Mouse (Mus musculus): Measurements from ENCODE around the gene Abraxas2. TPM values are rescaled to one million over a fixed set of nuclear protein-coding genes. Genes with fewer than 3 reads are reported as not detected.

Abraxas2 gene
- total RNA-seq, 2 experiments from 2014 or later, result 35.8 to 36.1 TPM

- DNase-seq, result no peak
These were observed 38.2 kb downstream of the Abraxas2 start for GRCm38 (mm10) chr7:132897258-132897657.

GRCm38 (mm10) chr7:132898234-132898633 is 39.2 kb downstream of the Abraxas2 start:
- DNase-seq, result peak in 1 of 2 experiments; percentile 19

DNA sequence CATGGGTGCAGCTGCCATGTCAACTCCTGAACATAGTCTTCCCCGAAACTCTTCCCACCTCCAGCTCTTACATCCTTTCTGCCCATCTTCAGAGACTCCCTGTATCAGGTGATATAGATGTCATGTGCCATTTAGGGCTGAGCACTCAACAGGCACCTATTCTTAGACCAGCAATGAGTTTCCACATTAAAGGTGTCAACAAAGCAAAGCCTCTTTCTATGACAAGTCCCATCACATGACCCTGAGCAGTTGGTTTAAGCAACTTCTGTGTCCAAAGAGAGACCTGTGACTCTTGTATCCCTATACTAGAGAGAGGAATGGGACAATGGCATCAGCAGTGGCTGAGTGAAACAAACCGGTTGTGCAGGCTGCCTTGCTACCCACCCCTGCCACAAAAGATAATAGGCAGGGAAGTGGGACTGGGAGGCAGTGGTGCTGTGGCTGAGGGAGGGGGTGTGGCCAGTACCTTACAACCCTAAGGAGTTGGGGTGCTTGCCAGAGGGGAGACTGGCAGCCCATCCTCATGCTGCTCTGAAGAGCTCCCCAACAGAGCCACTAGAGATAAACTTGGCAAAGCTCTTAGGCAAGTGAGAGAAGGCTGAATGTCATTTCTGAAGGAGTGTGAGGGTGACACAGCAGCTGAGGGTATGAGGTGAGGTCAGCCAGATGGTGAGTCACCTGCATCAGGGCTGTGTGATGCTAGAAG is 42.0 kb downstream of the Abraxas2 start:
- peak; percentile 53 to 54 for DNase-seq

GRCm38 (mm10) chr7:132903796-132904195 is 44.8 kb downstream of the Abraxas2 start:
- no peak for DNase-seq

DNA sequence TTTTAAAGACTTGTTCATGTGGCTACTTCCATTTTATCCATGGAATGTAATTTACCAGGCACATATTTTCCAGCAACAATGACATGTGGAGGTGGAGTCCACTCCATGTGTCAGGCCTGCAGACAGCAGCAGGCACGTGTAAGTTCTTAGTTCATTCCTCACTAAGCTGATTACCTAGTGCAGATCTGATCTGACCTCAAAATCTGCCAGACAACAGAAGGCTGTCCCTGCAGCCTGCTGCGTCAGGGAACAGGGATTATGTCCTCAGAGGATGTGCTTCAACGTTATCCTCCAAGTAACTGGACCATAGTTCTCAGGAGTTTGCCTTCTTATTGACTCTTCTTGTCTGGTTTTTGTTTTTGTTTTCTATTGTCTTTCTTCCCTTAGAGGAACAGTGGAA is 62.9 kb downstream of the Abraxas2 start:
- DNase-seq, result no peak

DNA sequence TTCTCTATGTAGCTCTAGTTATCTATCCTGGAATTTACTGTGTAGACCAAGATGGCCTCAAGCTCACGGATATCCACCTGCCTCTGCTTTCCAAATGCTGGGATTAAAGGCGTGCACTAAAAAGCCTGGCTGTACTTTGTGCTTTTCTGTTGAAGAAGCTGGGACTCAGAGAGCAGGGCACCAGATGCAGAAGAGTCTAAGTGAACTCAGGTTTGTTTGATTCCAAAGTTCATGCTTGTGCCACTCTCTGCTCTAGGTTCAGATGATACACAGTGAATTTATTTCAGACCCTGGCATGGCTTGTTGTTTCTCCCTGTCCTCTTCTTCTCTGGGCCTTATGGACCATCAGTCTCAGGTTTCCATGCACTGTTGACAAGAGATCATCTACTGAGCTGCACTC is 66.2 kb downstream of the Abraxas2 start:
- no peak for DNase-seq

GRCm38 (mm10) chr7:132927201-132927600 is 68.2 kb downstream of the Abraxas2 start:
- DNase-seq, result peak; percentile 47 to 68

GRCm38 (mm10) chr7:132930055-132930454 is 71.0 kb downstream of the Abraxas2 start:
- DNase-seq, result no peak

- DNase-seq, result peak; percentile 99
These were observed 72.0 kb downstream of the Abraxas2 start, which contains the start of gene Zranb1 for GRCm38 (mm10) chr7:132930850-132931559. Gene Zranb1 (plus strand): TSS chr7:132931142.

DNA sequence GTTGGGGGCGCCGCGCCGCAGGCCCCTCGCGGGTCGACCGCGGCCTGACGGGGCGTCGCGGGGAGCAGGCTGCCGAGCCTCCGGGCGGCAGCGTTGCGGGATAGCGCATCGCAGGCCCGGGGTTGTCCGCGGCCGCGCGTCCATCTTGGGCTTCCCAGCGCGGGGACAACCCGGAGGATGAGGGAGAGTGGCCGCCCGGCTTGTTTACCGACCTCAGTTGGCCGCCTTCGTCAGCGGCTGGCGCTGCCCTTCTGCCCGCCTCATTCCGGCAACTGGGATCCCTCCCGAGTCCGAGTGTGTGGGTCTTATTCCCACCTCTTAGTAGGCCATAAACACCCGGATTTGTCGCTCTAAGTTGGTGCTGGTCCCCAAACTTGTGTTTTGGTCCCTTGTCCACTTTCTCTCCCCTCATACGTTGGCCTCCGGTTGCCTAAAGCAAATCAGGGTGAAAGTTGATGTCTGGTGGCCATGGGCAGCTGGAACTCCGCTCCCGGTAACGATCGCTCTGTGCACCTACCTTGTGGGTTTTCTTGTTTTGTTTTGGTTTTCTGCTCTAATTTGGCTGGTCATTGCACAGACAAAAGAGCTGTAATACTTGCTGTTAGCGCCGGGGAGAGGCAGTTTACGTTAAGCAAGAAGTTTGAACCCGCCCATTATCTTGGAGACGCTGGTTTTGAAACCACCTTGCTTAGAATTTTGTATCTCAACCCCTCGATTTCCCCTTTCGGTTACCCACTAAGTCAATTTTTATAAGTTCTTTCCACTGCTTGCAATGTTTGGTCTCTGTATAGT is 72.7 kb downstream of the Abraxas2 start:
- peak; percentile 64 to 73 for DNase-seq

GRCm38 (mm10) chr7:132933331-132933730 is 74.3 kb downstream of the Abraxas2 start:
- DNase-seq, result no peak

Other genes starting within 250 kb of the Abraxas2 start
- 10 to 100 TPM; 19.2 to 27.6 TPM for gene Lhpp, start 248.6 kb upstream of the Abraxas2 start, total RNA-seq (2021)
- 10 to 100 TPM; 65.9 to 94.9 TPM for gene Fam53b, start 45.3 kb upstream of the Abraxas2 start, total RNA-seq (2021)
- 10 to 100 TPM; 23.8 to 30.0 TPM for gene Eef1akmt2, start 6.6 kb upstream of the Abraxas2 start, total RNA-seq (2021)
- 10 to 100 TPM; 30.0 to 35.5 TPM for gene Zranb1, start 71.9 kb downstream of the Abraxas2 start, total RNA-seq (2021)